Mouse (Mus musculus): ENCODE measurements at regions not wholly inside any gene's neighbourhood (a gene's known extent, or its start where the extent isn't known, plus 50 kb on each side); places are given as distances from the start of the nearest gene placed in this dataset.

DNA sequence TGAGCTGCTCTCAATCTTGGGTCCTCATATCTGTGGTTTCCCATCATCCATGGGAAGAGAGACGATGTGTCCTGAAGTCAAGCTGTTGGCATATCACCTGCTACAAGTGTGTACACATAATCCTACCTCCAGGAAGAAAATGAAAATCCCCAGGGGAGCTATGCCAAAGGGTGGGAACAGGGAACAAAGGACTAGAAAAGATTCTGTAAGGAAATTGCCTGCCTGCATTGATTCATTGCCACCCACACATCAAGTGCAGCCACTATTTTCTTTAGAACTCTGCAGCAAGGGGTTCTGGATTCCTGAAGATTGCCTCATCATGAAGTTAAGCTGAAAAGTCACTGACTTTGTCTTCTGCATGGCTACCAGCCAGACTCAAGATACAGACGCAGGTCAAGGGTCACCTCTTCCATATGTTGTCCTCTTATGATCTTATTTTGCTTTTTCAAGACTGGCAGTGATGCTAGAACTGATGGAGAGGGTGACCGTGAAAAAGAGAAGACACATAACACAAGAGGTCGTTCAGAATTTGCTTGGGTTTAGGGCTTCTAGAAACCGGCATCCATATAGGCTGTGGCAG is 251.6 kb upstream of the Foxq1 start:
- Histone ChIP-seq H3K27me3 (ENCODE audit: insufficient read depth, low read length) (no peaks in the 10 kb centered on the region; the same call in 1 of the 2 replicates), H3K9me3 (replicated peaks) (no peaks in the 10 kb centered on the region), H3K4me3 (ENCODE audit: low read depth, low read length) (no peak overlapping the region), H3K4me1 (ENCODE audit: insufficient read depth, low read depth, low read length) (no peaks in the 10 kb centered on the region), H3K36me3 (replicated peaks) (no peaks in the 10 kb centered on the region)
- no peak for ATAC-seq (ENCODE audit: extremely low read depth, insufficient number of reproducible peaks, low FRiP score, poor library complexity, severe bottlenecking)
- no peak for DNase-seq (ENCODE audit: low spot score)
- no peak for TF ChIP-seq POLR2AphosphoS5 (IDR thresholded peaks at IDR 0.05; ENCODE audit: insufficient replicate concordance, low read depth, low read length)
- TF ChIP-seq GATA1 (IDR thresholded peaks at IDR 0.05; ENCODE audit: borderline replicate concordance, low read length), result no peak
- no peak for TF ChIP-seq CTCF (IDR thresholded peaks at IDR 0.05; ENCODE audit: low read depth, low read length)
- TF ChIP-seq TAL1 (conservative IDR thresholded peaks at IDR 0.05; ENCODE audit: low read depth, low read length), result no peak
- TF ChIP-seq GATA2 (IDR thresholded peaks at IDR 0.05; ENCODE audit: borderline replicate concordance, low read depth, low read length), result no peak

DNA sequence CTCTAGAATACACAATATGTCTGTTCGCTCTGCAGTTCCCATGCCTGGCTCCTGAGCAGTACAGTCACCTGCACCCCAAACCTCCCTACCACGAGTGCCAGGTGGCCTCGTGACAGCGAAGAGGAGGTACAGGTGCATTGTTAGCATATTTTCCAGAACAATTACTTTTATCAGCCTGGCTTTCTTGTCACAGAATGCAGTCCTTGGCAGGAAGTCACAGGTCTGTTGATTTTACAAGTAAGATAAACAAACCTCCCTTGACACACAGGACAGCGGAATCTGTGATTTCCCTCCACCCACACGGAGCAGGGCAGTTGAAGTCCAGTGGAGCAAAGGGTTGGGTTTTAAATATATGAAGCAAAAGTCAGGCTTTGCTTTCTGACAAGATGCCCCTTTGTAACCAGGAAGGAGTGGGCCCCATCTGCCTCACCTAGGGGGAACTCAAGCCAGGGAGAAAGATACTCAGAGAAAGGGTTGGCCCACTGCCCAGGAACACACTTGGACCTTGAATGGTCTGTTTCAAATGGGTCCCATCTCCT is 246.8 kb upstream of the Foxq1 start:
- no peaks in the 10 kb centered on the region for H3K4me1 ChIP-seq (ENCODE audit: insufficient read depth, low read depth, low read length)
- H3K27me3 ChIP-seq (ENCODE audit: insufficient read depth, low read length), result no peaks in the 10 kb centered on the region; the same call in 1 of the 2 replicates
- TF ChIP-seq TAL1 (conservative IDR thresholded peaks at IDR 0.05; ENCODE audit: low read depth, low read length), result no peak
- TF ChIP-seq GATA2 (IDR thresholded peaks at IDR 0.05; ENCODE audit: borderline replicate concordance, low read depth, low read length), result no peak
- no peak for TF ChIP-seq POLR2AphosphoS5 (IDR thresholded peaks at IDR 0.05; ENCODE audit: insufficient replicate concordance, low read depth, low read length)
- H3K9me3 ChIP-seq (replicated peaks), result no peaks in the 10 kb centered on the region
- ATAC-seq (ENCODE audit: extremely low read depth, insufficient number of reproducible peaks, low FRiP score, poor library complexity, severe bottlenecking) (no peak), DNase-seq (ENCODE audit: low spot score) (no peak)
- H3K36me3 ChIP-seq (replicated peaks), result no peaks in the 10 kb centered on the region
- no peak overlapping the region for H3K4me3 ChIP-seq (ENCODE audit: low read depth, low read length)

DNA sequence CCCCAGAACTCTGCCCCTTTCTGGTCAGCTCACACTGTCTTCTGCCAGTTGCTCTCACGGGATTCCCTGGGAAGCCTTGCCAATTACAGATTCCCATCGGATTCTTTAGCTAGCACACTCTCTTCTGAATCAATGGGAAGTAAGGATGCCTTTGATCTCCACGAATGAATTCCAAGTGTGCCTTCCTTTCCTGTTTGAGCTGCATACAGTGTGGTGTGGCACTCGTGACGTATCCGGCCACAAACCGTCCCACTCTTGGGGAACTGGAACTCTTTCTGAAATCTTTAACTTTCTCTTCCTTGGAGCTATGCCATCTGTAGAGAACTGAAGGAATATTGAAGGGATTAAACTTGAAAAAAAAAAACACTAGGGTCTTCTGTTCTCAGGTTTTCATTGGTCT is 243.2 kb upstream of the Foxq1 start:
- ATAC-seq (ENCODE audit: extremely low read depth, insufficient number of reproducible peaks, low FRiP score, poor library complexity, severe bottlenecking) (no peak), DNase-seq (ENCODE audit: low spot score) (no peak)
- Histone ChIP-seq H3K4me3 (ENCODE audit: low read depth, low read length) (no peak overlapping the region), H3K4me1 (ENCODE audit: insufficient read depth, low read depth, low read length) (no peaks in the 10 kb centered on the region), H3K27me3 (ENCODE audit: insufficient read depth, low read length) (peaks cover 6% of the 10 kb centered on the region), H3K9me3 (replicated peaks) (no peaks in the 10 kb centered on the region), H3K36me3 (replicated peaks) (no peaks in the 10 kb centered on the region)
- TF ChIP-seq GATA2 (IDR thresholded peaks at IDR 0.05; ENCODE audit: borderline replicate concordance, low read depth, low read length) (no peak), TAL1 (conservative IDR thresholded peaks at IDR 0.05; ENCODE audit: low read depth, low read length) (no peak), CTCF (IDR thresholded peaks at IDR 0.05; ENCODE audit: low read depth, low read length) (no peak), POLR2AphosphoS5 (IDR thresholded peaks at IDR 0.05; ENCODE audit: insufficient replicate concordance, low read depth, low read length) (no peak), GATA1 (IDR thresholded peaks at IDR 0.05; ENCODE audit: borderline replicate concordance, low read length) (no peak)

DNA sequence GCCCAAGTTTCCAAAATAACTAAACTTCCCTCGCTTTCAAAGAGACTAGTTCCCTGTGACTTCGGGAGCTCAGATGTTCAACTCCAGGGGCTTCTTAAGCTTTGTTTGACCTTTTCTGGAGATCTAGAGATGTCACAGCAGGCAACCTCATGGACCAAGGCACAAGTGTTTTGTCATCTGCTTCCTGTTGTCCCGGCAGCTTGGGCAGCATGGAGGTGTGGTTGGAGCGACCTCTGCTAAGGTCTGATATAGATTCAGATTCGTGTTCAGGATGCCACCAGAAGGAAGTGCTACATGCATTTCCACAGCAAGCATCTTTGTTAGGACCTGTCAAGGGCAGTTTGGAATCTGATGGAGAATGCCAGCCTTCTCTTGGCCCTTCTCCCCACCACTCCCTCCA is 242.1 kb upstream of the Foxq1 start:
- no peaks in the 10 kb centered on the region for H3K36me3 ChIP-seq (replicated peaks)
- DNase-seq (ENCODE audit: low spot score) (no peak), ATAC-seq (ENCODE audit: extremely low read depth, insufficient number of reproducible peaks, low FRiP score, poor library complexity, severe bottlenecking) (no peak)
- H3K4me1 ChIP-seq (ENCODE audit: insufficient read depth, low read depth, low read length), result no peaks in the 10 kb centered on the region
- TF ChIP-seq POLR2AphosphoS5 (IDR thresholded peaks at IDR 0.05; ENCODE audit: insufficient replicate concordance, low read depth, low read length), result no peak
- TF ChIP-seq CTCF (IDR thresholded peaks at IDR 0.05; ENCODE audit: low read depth, low read length), result no peak
- no peak for TF ChIP-seq GATA2 (IDR thresholded peaks at IDR 0.05; ENCODE audit: borderline replicate concordance, low read depth, low read length)
- no peak for TF ChIP-seq TAL1 (conservative IDR thresholded peaks at IDR 0.05; ENCODE audit: low read depth, low read length)
- no peak for TF ChIP-seq GATA1 (IDR thresholded peaks at IDR 0.05; ENCODE audit: borderline replicate concordance, low read length)
- H3K27me3 ChIP-seq (ENCODE audit: insufficient read depth, low read length), result peaks cover 6% of the 10 kb centered on the region
- no peaks in the 10 kb centered on the region for H3K9me3 ChIP-seq (replicated peaks)
- no peak overlapping the region for H3K4me3 ChIP-seq (ENCODE audit: low read depth, low read length)

DNA sequence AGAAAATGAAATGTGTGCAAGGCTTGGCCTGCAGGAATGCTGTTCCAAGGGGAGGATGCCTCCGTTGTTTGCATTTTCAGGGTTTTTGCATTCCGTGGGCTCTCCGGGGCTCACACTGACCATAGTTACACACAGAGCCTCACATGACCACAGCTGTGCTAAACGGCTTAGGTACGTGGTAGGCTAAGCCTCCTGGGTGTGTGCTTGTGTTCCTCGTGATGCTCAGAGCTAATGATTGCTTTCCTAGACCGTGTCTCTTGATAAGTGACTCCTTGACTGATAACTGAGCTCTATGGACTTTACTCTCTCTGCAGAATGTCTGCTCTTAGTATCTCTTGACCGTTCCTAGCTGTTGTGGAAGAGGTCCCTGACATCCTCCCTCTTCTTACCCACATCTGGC is 238.9 kb upstream of the Foxq1 start:
- Histone ChIP-seq H3K36me3 (replicated peaks) (no peaks in the 10 kb centered on the region), H3K9me3 (replicated peaks) (no peaks in the 10 kb centered on the region), H3K4me1 (ENCODE audit: insufficient read depth, low read depth, low read length) (no peaks in the 10 kb centered on the region), H3K27me3 (ENCODE audit: insufficient read depth, low read length) (peaks cover 9% of the 10 kb centered on the region), H3K4me3 (ENCODE audit: low read depth, low read length) (no peak overlapping the region)
- no peak for ATAC-seq (ENCODE audit: extremely low read depth, insufficient number of reproducible peaks, low FRiP score, poor library complexity, severe bottlenecking)
- DNase-seq (ENCODE audit: low spot score), result no peak
- no peak for TF ChIP-seq GATA2 (IDR thresholded peaks at IDR 0.05; ENCODE audit: borderline replicate concordance, low read depth, low read length)
- no peak for TF ChIP-seq CTCF (IDR thresholded peaks at IDR 0.05; ENCODE audit: low read depth, low read length)
- no peak for TF ChIP-seq TAL1 (conservative IDR thresholded peaks at IDR 0.05; ENCODE audit: low read depth, low read length)
- TF ChIP-seq GATA1 (IDR thresholded peaks at IDR 0.05; ENCODE audit: borderline replicate concordance, low read length), result no peak
- no peak for TF ChIP-seq POLR2AphosphoS5 (IDR thresholded peaks at IDR 0.05; ENCODE audit: insufficient replicate concordance, low read depth, low read length)

DNA sequence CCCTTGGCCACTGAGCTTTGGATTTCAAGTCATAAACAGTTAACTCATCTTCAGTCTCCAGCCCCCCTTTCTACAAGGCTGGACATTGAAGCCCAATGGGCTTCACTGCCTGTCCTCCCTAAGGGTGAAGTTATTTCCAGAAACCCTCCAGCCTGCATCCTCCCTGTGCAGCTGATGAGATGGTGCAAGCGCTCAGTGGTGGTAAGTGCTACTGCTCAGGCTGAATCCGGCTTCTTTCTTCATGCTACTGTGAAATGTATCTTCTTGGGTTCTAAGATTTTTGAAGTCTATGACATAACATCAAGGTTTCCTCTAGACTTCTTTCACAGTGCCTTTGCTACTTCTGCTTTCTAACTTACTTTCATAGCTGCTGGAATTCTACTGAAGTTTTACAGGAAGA is 237.9 kb upstream of the Foxq1 start:
- Histone ChIP-seq H3K4me1 (ENCODE audit: insufficient read depth, low read depth, low read length) (no peaks in the 10 kb centered on the region), H3K36me3 (replicated peaks) (no peaks in the 10 kb centered on the region), H3K9me3 (replicated peaks) (no peaks in the 10 kb centered on the region), H3K27me3 (ENCODE audit: insufficient read depth, low read length) (peaks cover 9% of the 10 kb centered on the region), H3K4me3 (ENCODE audit: low read depth, low read length) (no peak overlapping the region)
- ATAC-seq (ENCODE audit: extremely low read depth, insufficient number of reproducible peaks, low FRiP score, poor library complexity, severe bottlenecking) (no peak), DNase-seq (ENCODE audit: low spot score) (no peak)
- TF ChIP-seq GATA2 (IDR thresholded peaks at IDR 0.05; ENCODE audit: borderline replicate concordance, low read depth, low read length) (no peak), POLR2AphosphoS5 (IDR thresholded peaks at IDR 0.05; ENCODE audit: insufficient replicate concordance, low read depth, low read length) (no peak), TAL1 (conservative IDR thresholded peaks at IDR 0.05; ENCODE audit: low read depth, low read length) (no peak), CTCF (IDR thresholded peaks at IDR 0.05; ENCODE audit: low read depth, low read length) (no peak), GATA1 (IDR thresholded peaks at IDR 0.05; ENCODE audit: borderline replicate concordance, low read length) (no peak)
